Mouse (Mus musculus) G1E (cell line): ENCODE data around the gene Fbll1. TPM values are rescaled to one million over a fixed set of nuclear protein-coding genes. Genes with fewer than 3 reads are reported as not detected.

ENCODE experiments used
- ATAC-seq: 2 replicates; pipeline ENCODE4 v1.8.0; 2016; ENCODE audit warnings: mild to moderate bottlenecking; ENCODE audit not compliant: insufficient number of reproducible peaks, poor library complexity, low FRiP score, severe bottlenecking; ENCODE audit errors: extremely low read depth
- DNase-seq: peaks from one replicate; pipeline ENCODE4 v3.0.0; 2012; ENCODE audit warnings: low spot score
- H3K27me3 ChIP-seq: 2 replicates; pipeline ENCODE4 v1.6.1; 2012; ENCODE audit warnings: mild to moderate bottlenecking, low read length, inconsistent platforms; ENCODE audit not compliant: insufficient read depth
- H3K36me3 ChIP-seq: replicated peaks from 2 replicates; pipeline ENCODE3; 2012; ENCODE audit warnings: mild to moderate bottlenecking, inconsistent platforms
- H3K4me1 ChIP-seq: 2 replicates; pipeline ENCODE4 v1.6.1; 2012; ENCODE audit warnings: low read depth, low read length, inconsistent platforms, mixed read lengths; ENCODE audit not compliant: insufficient read depth
- H3K4me3 ChIP-seq: 2 replicates; pipeline ENCODE4 v1.5.1; 2012; ENCODE audit warnings: low read depth, mild to moderate bottlenecking, inconsistent platforms, low read length, moderate library complexity, mixed read lengths
- H3K9me3 ChIP-seq: replicated peaks from 2 replicates; pipeline ENCODE4 v1.6.1; 2012; ENCODE audit warnings: inconsistent platforms
- CTCF ChIP-seq: IDR thresholded peaks from 2 replicates; pipeline ENCODE4 v1.5.1; 2012; ENCODE audit warnings: low read depth, low read length, inconsistent platforms, mixed read lengths
- GATA1 ChIP-seq: IDR thresholded peaks from 2 replicates; pipeline ENCODE4 v1.6.1; 2012; ENCODE audit warnings: borderline replicate concordance, low read length, inconsistent platforms, mixed read lengths
- GATA2 ChIP-seq: IDR thresholded peaks from 2 replicates; pipeline ENCODE4 v1.6.1; 2012; ENCODE audit warnings: low read depth, low read length, inconsistent platforms, borderline replicate concordance
- POLR2AphosphoS5 ChIP-seq: IDR thresholded peaks from 2 replicates; pipeline ENCODE4 v1.6.1; 2012; ENCODE audit warnings: low read depth, low read length, inconsistent platforms; ENCODE audit not compliant: insufficient replicate concordance
- TAL1 ChIP-seq: conservative IDR thresholded peaks from 2 replicates; pipeline ENCODE4 v1.6.1; 2012; ENCODE audit warnings: low read depth, low read length, inconsistent platforms, mixed read lengths
- polyA plus RNA-seq: library from polyadenylated mRNA; stranded (reverse); fragments of >175 nt; gene quantifications from 2 replicates; pipeline ENCODE4 v1.2.3, GENCODE M21; 2012
- total RNA-seq, 2 experiments: library from RNA; stranded (forward) in 1 of 2; stranded (reverse) in 1 of 2; fragments of 200-1000 nt in 1 of 2; fragments of >200 nt in 1 of 2; fragmentation: Nextera tagmentation in 1 of 2; gene quantifications; 2 replicates each; pipeline ENCODE4 v1.2.3; 2014 to 2017

Fbll1 gene
- total and polyA plus RNA-seq, 3 experiments = 0.11 TPM; not detected in 2

DNA sequence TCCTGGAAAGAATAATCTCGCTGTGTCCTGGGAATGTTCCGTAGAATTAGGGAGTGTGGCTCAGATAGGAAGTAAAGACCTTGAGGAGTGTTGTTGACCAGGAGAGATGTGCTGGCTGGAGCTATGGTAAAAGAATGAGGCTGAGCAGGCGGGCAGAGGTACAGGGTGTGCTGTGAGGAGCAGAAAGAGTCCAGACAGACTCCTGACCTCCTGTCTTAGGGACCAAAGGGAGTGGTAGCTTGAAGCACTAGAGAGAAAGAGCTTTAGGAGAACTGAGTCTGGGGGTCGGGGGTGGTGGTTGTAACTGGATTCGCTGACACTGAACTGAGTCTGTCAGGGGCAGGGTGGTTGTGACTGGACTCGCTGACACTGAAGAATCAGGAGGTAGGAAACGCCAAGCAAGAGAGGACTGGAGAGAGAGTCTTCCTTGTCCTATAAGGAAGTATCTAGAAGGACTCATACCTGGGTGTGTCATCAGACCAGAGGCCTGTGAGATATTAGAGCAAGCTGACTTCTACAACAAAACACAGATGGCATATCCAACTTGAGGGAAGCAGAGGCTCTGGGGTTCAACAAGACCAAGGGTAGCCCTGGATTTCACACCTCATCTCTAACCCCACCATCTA lies 38.6 kb downstream of the Fbll1 start:
- Histone ChIP-seq H3K4me1 (no peaks in the 10 kb centered on the region), H3K9me3 (no peaks in the 10 kb centered on the region), H3K27me3 (peaks cover 13% of the 10 kb centered on the region; the same call in 1 of the 2 replicates), H3K36me3 (no peaks in the 10 kb centered on the region), H3K4me3 (no peak overlapping the region)
- no peak for TF ChIP-seq POLR2AphosphoS5
- no peak for TF ChIP-seq GATA2
- TF ChIP-seq GATA1 = no peak
- TF ChIP-seq CTCF = no peak
- TF ChIP-seq TAL1 = no peak
- ATAC-seq = no peak
- no peak for DNase-seq

DNA sequence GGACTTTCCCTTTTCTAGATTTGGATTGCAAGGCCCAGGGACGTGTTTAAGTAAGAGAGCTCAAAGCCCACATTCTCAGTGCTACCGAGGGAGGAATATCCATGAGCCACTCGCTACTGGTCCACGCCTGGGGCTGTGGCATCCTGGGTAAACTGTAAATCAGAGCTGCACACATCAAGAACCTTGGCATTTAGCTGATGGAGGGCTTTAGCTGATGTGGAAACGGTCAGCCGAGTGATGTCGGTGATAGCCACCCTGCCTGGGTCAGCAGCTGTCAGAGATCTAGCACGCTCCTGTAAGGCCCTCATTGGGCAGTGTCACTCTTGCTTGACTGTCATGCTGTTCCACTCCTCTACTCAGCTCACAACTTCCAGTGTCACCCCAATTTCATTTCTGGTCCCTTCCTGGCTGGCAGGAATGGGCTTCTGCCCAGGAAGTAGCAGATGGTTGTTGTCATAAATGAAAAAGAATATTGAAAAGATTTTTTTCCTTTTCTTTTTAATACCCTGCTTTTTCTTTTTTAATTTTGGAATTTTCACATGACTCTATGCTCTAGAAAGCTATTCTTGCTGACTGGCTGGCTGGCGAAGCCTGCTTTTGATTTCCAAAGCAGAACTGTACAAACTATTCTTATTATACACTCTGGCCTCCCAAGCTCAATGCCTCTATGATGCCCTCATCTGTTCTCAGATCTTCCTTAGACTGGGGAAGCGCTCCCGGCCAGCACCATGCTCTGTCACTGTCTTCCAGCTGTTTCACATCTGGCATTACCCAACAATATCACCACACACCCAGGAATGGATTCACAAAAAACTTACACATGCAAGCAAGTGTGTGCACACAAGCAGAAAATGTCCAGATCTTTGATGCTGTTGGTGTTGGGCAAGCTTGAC lies 42.0 kb downstream of the Fbll1 start:
- H3K36me3 ChIP-seq = no peaks in the 10 kb centered on the region
- H3K4me3 ChIP-seq = no peak overlapping the region
- TF ChIP-seq POLR2AphosphoS5 (no peak), GATA2 (no peak), TAL1 (no peak), CTCF (no peak)

GRCm38 (mm10) chr11:35755546-35755945 lies 43.1 kb downstream of the Fbll1 start:
- ATAC-seq (no peak), DNase-seq (no peak)
- no peak for TF ChIP-seq GATA2
- TF ChIP-seq TAL1 = no peak
- TF ChIP-seq POLR2AphosphoS5 = no peak
- TF ChIP-seq GATA1 = no peak
- no peak for TF ChIP-seq CTCF
- no peaks in the 10 kb centered on the region for H3K36me3 ChIP-seq
- H3K4me1 ChIP-seq = no peaks in the 10 kb centered on the region
- no peaks in the 10 kb centered on the region for H3K9me3 ChIP-seq
- no peak overlapping the region for H3K4me3 ChIP-seq
- H3K27me3 ChIP-seq = 0 out of 2 replicates have a peak, but pooled peaks cover under 1% of the 10 kb centered on the region

More for the DNA sequence above, 42.0 kb downstream of the Fbll1 start:
- no peaks in the 10 kb centered on the region for H3K9me3 ChIP-seq
- 0 out of 2 replicates have a peak, but pooled peaks cover 9% of the 10 kb centered on the region for H3K27me3 ChIP-seq
- no peaks in the 10 kb centered on the region for H3K4me1 ChIP-seq
- DNase-seq (no peak), ATAC-seq (no peak)

DNA sequence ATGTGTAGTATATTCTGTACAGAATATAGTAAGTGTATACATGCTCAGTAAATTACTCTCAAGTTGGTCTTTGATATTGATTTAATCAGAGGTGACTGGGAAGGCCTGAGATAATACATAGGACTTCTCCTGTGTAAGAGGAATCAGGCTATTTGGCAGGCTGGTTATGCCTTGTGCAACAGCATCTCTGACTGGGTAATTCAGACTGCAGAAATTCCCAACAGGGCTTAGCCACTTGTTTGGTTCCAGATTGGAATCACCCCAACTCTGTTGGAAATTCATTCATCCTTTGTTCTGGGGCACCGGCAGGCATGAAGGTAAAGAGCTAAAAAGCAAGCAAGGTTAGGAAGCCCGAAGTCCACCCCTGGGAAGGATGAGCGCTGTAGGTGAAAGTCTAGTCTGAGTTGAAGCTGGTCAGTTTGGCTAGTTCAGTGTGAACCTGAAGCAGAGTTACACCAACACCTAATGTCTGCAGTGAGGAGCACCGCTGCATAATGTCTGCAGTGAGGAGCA lies 43.7 kb downstream of the Fbll1 start:
- Histone ChIP-seq H3K27me3 (no peaks in the 10 kb centered on the region), H3K4me1 (no peaks in the 10 kb centered on the region), H3K9me3 (no peaks in the 10 kb centered on the region), H3K4me3 (no peak overlapping the region), H3K36me3 (no peaks in the 10 kb centered on the region)
- no peak for ATAC-seq
- TF ChIP-seq CTCF (no peak), GATA1 (no peak), TAL1 (no peak), POLR2AphosphoS5 (no peak), GATA2 (no peak)
- no peak for DNase-seq

GRCm38 (mm10) chr11:35750578-35750977 lies 48.1 kb downstream of the Fbll1 start:
- Histone ChIP-seq H3K36me3 (no peaks in the 10 kb centered on the region), H3K4me3 (no peak overlapping the region), H3K9me3 (no peaks in the 10 kb centered on the region), H3K27me3 (no peaks in the 10 kb centered on the region), H3K4me1 (no peaks in the 10 kb centered on the region)
- no peak for DNase-seq
- TF ChIP-seq TAL1 = no peak
- TF ChIP-seq GATA2 = no peak
- TF ChIP-seq POLR2AphosphoS5 = no peak
- TF ChIP-seq GATA1 = no peak
- no peak for TF ChIP-seq CTCF
- no peak for ATAC-seq

Other genes with a start within 250 kb of the Fbll1 start
- gene Pank3, start 29.4 kb downstream of the Fbll1 start, total RNA-seq (2014; fragmentation: Nextera tagmentation) = 32.6 and 36.7 TPM in 2 replicates
- 67.7 and 73.0 TPM in 2 replicates for gene Pank3, start 29.4 kb downstream of the Fbll1 start, total RNA-seq (2017)
- 2.9 and 3.2 TPM in 2 replicates for gene Pank3, start 29.4 kb downstream of the Fbll1 start, polyA plus RNA-seq
- 150 and 161 TPM in 2 replicates for gene Rars, start 35.6 kb upstream of the Fbll1 start, total RNA-seq (2014; fragmentation: Nextera tagmentation)
- 129 and 150 TPM in 2 replicates for gene Rars, start 35.6 kb upstream of the Fbll1 start, total RNA-seq (2017)
- gene Rars, start 35.6 kb upstream of the Fbll1 start, polyA plus RNA-seq = 7.4 and 9.5 TPM in 2 replicates
- not detected in 2 replicates for gene Wwc1, start 181.6 kb upstream of the Fbll1 start, total RNA-seq (2014; fragmentation: Nextera tagmentation)
- 0.22 TPM in 1 of 2 replicates, not detected in the other for gene Wwc1, start 181.6 kb upstream of the Fbll1 start, total RNA-seq (2017)
- 0.01 TPM in 1 of 2 replicates, not detected in the other for gene Wwc1, start 181.6 kb upstream of the Fbll1 start, polyA plus RNA-seq